Comparison of ENCODE assay signal across 20 mouse cellular contexts in genomic region chr11:78851216-78851870, GRCm38 (mm10). TPM values are rescaled to one million over a fixed set of nuclear protein-coding genes. Genes with fewer than 3 reads are reported as not detected.
DNase-seq lines count a peak whose midpoint lies in the region; ATAC-seq lines count a peak whose summit lies in the region.
"Had no signal": no experiment of that assay in that cellular context is flagged by ENCODE, and none has a peak within 500 bp of the region (broad histone marks: within the 10 kb centered on the region; RNA-seq: fewer than 3 reads in every experiment).

No protein-coding gene starts in this region.

- H3K4me2 ChIP-seq in forebrain, embryonic 12.5 days, result no peak overlapping the region
- H3K4me2 ChIP-seq in forebrain, embryonic 13.5 days, result no peak overlapping the region
- H3K4me2 ChIP-seq in midbrain, embryonic 11.5 days, result no peak overlapping the region
- no peak overlapping the region for H3K4me2 ChIP-seq in midbrain, embryonic 13.5 days (replicated peaks)
- H3K4me2 ChIP-seq: embryonic facial prominence, embryonic 12.5 days; heart, embryonic 12.5 days had no signal

- H3K4me3 ChIP-seq in forebrain, embryonic 12.5 days (replicated peaks), result no peak overlapping the region
- H3K4me3 ChIP-seq in forebrain, embryonic 13.5 days, result no peak overlapping the region
- no peak overlapping the region for H3K4me3 ChIP-seq in midbrain, embryonic 11.5 days (ENCODE audit: low read depth, low read length)
- H3K4me3 ChIP-seq in midbrain, embryonic 13.5 days (replicated peaks), result no peak overlapping the region
- H3K4me3 ChIP-seq: embryonic facial prominence, embryonic 12.5 days; heart, embryonic 12.5 days; limb, embryonic 10.5 days had no signal

- no peaks in the 10 kb centered on the region for H3K27me3 ChIP-seq in forebrain, embryonic 12.5 days
- no peaks in the 10 kb centered on the region for H3K27me3 ChIP-seq in forebrain, embryonic 13.5 days
- H3K27me3 ChIP-seq in midbrain, embryonic 11.5 days (ENCODE audit: control insufficient read depth, insufficient read depth, low read length), result no peaks in the 10 kb centered on the region
- H3K27me3 ChIP-seq in midbrain, embryonic 13.5 days, result no peaks in the 10 kb centered on the region
- H3K27me3 ChIP-seq: embryonic facial prominence, embryonic 12.5 days; heart, embryonic 12.5 days had no signal

- 25% methylated on average over 9 of the region's 9 CpGs for WGBS in forebrain, embryonic 12.5 days
- WGBS in forebrain, embryonic 13.5 days, result 27% methylated on average over 9 of the region's 9 CpGs
- WGBS in midbrain, embryonic 11.5 days, result 36% methylated on average over 9 of the region's 9 CpGs
- 25% methylated on average over 9 of the region's 9 CpGs for WGBS in midbrain, embryonic 13.5 days

- no peak for ATAC-seq in forebrain, embryonic 12.5 days (ENCODE audit: low FRiP score)
- ATAC-seq in forebrain, embryonic 13.5 days, result no peak
- no peak for ATAC-seq in midbrain, embryonic 11.5 days (ENCODE audit: low FRiP score)
- ATAC-seq in midbrain, embryonic 13.5 days, result no peak
- ATAC-seq: forebrain, embryonic 16.5 days; hindbrain, embryonic 16.5 days had no signal

- H3K27ac ChIP-seq in forebrain, embryonic 12.5 days, result 0 out of 2 replicates have a peak overlapping the region, but pooled peaks have one; percentile 5
- H3K27ac ChIP-seq in forebrain, embryonic 13.5 days, result no peak overlapping the region
- H3K27ac ChIP-seq in midbrain, embryonic 11.5 days (ENCODE audit: low read depth, low read length), result peak overlapping the region; percentile 12; the same call in 1 of the 2 replicates
- H3K27ac ChIP-seq in midbrain, embryonic 13.5 days, result no peak overlapping the region
- H3K27ac ChIP-seq: embryonic facial prominence, embryonic 12.5 days; limb, embryonic 10.5 days; macrophage had no signal

- no peaks in the 10 kb centered on the region for H3K9me3 ChIP-seq in forebrain, embryonic 12.5 days
- no peaks in the 10 kb centered on the region for H3K9me3 ChIP-seq in forebrain, embryonic 13.5 days (replicated peaks)
- no peaks in the 10 kb centered on the region for H3K9me3 ChIP-seq in midbrain, embryonic 11.5 days (ENCODE audit: control insufficient read depth, low read length)
- no peaks in the 10 kb centered on the region for H3K9me3 ChIP-seq in midbrain, embryonic 13.5 days
- H3K9me3 ChIP-seq: embryonic facial prominence, embryonic 12.5 days; heart, embryonic 12.5 days; limb, embryonic 10.5 days had no signal

- peak; percentile 88 for DNase-seq in midbrain, embryonic 11.5 days (ENCODE audit: low spot score, missing footprints)
- DNase-seq in thymus, postnatal 0 days (ENCODE audit: low spot score), result peak; percentile 86
- DNase-seq in ovary, postnatal 36 days (ENCODE audit: low spot score), result no peak
- DNase-seq in embryo, embryonic 10 days (ENCODE audit: low spot score), result no peak
- DNase-seq in spleen, adult 12 weeks (ENCODE audit: low spot score), result no peak
- DNase-seq: cerebellum, adult 11 months; cerebellum, adult 9-11 months; gastrocnemius, postnatal 10 days; heart, postnatal 4 days; kidney, adult 11 months; liver had no signal

- H3K36me3 ChIP-seq in forebrain, embryonic 12.5 days (replicated peaks), result no peaks in the 10 kb centered on the region
- no peaks in the 10 kb centered on the region for H3K36me3 ChIP-seq in forebrain, embryonic 13.5 days (ENCODE audit: poor library complexity, severe bottlenecking)
- H3K36me3 ChIP-seq in midbrain, embryonic 11.5 days (ENCODE audit: control insufficient read depth, insufficient read depth, low read length), result no peaks in the 10 kb centered on the region
- no peaks in the 10 kb centered on the region for H3K36me3 ChIP-seq in midbrain, embryonic 13.5 days
- H3K36me3 ChIP-seq: embryonic facial prominence, embryonic 12.5 days; heart, embryonic 12.5 days; limb, embryonic 10.5 days had no signal

- H3K9ac ChIP-seq in forebrain, embryonic 12.5 days, result no peak overlapping the region
- no peak overlapping the region for H3K9ac ChIP-seq in forebrain, embryonic 13.5 days
- H3K9ac ChIP-seq in midbrain, embryonic 11.5 days (ENCODE audit: low read length), result no peak overlapping the region
- no peak overlapping the region for H3K9ac ChIP-seq in midbrain, embryonic 13.5 days (replicated peaks)
- H3K9ac ChIP-seq: embryonic facial prominence, embryonic 12.5 days; heart, embryonic 12.5 days had no signal

- H3K4me1 ChIP-seq in forebrain, embryonic 12.5 days, result peaks cover 12% of the 10 kb centered on the region
- peaks cover 4% of the 10 kb centered on the region; the same call in 1 of the 2 replicates for H3K4me1 ChIP-seq in forebrain, embryonic 13.5 days
- H3K4me1 ChIP-seq in midbrain, embryonic 11.5 days (ENCODE audit: control insufficient read depth, insufficient read depth, low read length), result peaks cover 7% of the 10 kb centered on the region
- peaks cover 6% of the 10 kb centered on the region; the same call in 1 of the 2 replicates for H3K4me1 ChIP-seq in midbrain, embryonic 13.5 days (replicated peaks)
- H3K4me1 ChIP-seq: embryonic facial prominence, embryonic 12.5 days; heart, embryonic 12.5 days had no signal

RNA-seq across cellular contexts. Expression of gene Lyrm9, which starts 25.0 kb away (rescaled TPM):
- 24.8 and 26.0 TPM in 2 replicates for polyA plus RNA-seq in forebrain, embryonic 12.5 days (2016; fragmentation: Nextera tagmentation; extraction: Ambion mirVana)
- polyA plus RNA-seq in forebrain, embryonic 13.5 days (2015; fragmentation: Nextera tagmentation; extraction: Ambion mirVana), result 24.2 and 25.2 TPM in 2 replicates
- 15.4 and 15.9 TPM in 2 replicates for polyA plus RNA-seq in midbrain, embryonic 11.5 days (2014; fragmentation: Nextera tagmentation; extraction: Ambion mirVana)
- 25.3 and 28.2 TPM in 2 replicates for polyA plus RNA-seq in midbrain, embryonic 13.5 days (2015; fragmentation: Nextera tagmentation; extraction: Ambion mirVana)
- 28.4 and 31.0 TPM in 2 replicates for polyA plus RNA-seq in thymus, postnatal 0 days (2015; fragmentation: Nextera tagmentation; extraction: Ambion mirVana)

Comparison
In these comparisons a context has a peak if more than half of its experiments do, and no peak if none do; other contexts are left out.
1. H3K27ac ChIP-seq: peak in forebrain, embryonic 12.5 days (single experiment) and midbrain, embryonic 11.5 days (single experiment); none in forebrain, embryonic 13.5 days (single experiment) and midbrain, embryonic 13.5 days (single experiment).
2. DNase-seq: peak in midbrain, embryonic 11.5 days (single experiment) and thymus, postnatal 0 days (single experiment); none in ovary, postnatal 36 days (single experiment), embryo, embryonic 10 days (single experiment) and spleen, adult 12 weeks (single experiment).